26 mouse cellular contexts compared by ENCODE assay signal in the genomic region with DNA sequence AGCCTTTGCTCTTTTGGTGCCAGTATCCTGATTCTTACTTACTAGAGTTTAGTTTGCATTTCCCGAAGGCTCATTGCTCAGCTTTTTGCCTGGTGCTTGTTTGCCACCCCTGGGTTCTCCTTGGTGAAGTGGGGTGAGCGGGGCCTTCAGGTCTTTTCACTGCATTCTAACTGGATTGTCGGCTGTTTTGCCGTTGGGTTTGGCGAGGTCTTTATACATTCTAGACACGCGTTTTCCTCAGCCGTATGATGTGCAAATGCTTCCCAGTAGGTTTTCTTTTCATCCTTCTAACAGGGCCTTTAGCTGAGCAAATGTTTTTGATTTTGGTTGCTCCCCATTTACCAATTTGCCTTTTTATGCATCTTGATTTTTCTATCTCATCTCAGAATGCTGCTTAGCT.
DNase-seq lines count a peak whose midpoint lies in the region; ATAC-seq and TF ChIP-seq lines count a peak whose summit lies in the region.
"Had no signal": no experiment of that assay in that cellular context is flagged by ENCODE, and none has a peak within 500 bp of the region (broad histone marks: within the 10 kb centered on the region; RNA-seq: fewer than 3 reads in every experiment).

No protein-coding gene starts in this region.

- no peak overlapping the region for H3K4me3 ChIP-seq in forebrain, embryonic 13.5 days
- no peak overlapping the region for H3K4me3 ChIP-seq in forebrain, embryonic 11.5 days (ENCODE audit: low read depth, low read length)
- no peak overlapping the region for H3K4me3 ChIP-seq in hindbrain, postnatal 0 days (ENCODE audit: low read length)
- H3K4me3 ChIP-seq in hindbrain, embryonic 14.5 days (replicated peaks; ENCODE audit: low read length), result no peak overlapping the region
- no peak overlapping the region for H3K4me3 ChIP-seq in midbrain, embryonic 15.5 days
- H3K4me3 ChIP-seq in midbrain, embryonic 10.5 days, result no peak overlapping the region
- H3K4me3 ChIP-seq in forebrain, postnatal 0 days (ENCODE audit: low read depth, low read length), result no peak overlapping the region
- H3K4me3 ChIP-seq: embryonic facial prominence, embryonic 12.5 days; embryonic facial prominence, embryonic 15.5 days; heart, adult 2 months; heart, embryonic 10.5 days; heart, embryonic 13.5 days; hindbrain, embryonic 15.5 days; intestine, embryonic 15.5 days had no signal

- WGBS in forebrain, embryonic 13.5 days, result 56% methylated on average over 8 of the region's 8 CpGs
- 74% methylated on average over 8 of the region's 8 CpGs for WGBS in forebrain, embryonic 11.5 days
- 51% methylated on average over 8 of the region's 8 CpGs for WGBS in hindbrain, postnatal 0 days
- WGBS in hindbrain, embryonic 14.5 days, result 72% methylated on average over 8 of the region's 8 CpGs
- 46% methylated on average over 8 of the region's 8 CpGs for WGBS in midbrain, embryonic 15.5 days
- WGBS in midbrain, embryonic 10.5 days, result 88% methylated on average over 8 of the region's 8 CpGs
- 51% methylated on average over 8 of the region's 8 CpGs for WGBS in forebrain, postnatal 0 days

- H3K4me2 ChIP-seq in forebrain, embryonic 13.5 days, result no peak overlapping the region
- H3K4me2 ChIP-seq in forebrain, embryonic 11.5 days (ENCODE audit: low read depth, low read length, severe bottlenecking), result no peak overlapping the region
- H3K4me2 ChIP-seq in hindbrain, postnatal 0 days (ENCODE audit: low read depth, low read length), result no peak overlapping the region
- no peak overlapping the region for H3K4me2 ChIP-seq in hindbrain, embryonic 14.5 days (replicated peaks)
- no peak overlapping the region for H3K4me2 ChIP-seq in midbrain, embryonic 15.5 days
- no peak overlapping the region for H3K4me2 ChIP-seq in forebrain, postnatal 0 days (ENCODE audit: low read depth)
- H3K4me2 ChIP-seq: embryonic facial prominence, embryonic 12.5 days; embryonic facial prominence, embryonic 15.5 days; heart, embryonic 13.5 days; hindbrain, embryonic 15.5 days; intestine, embryonic 15.5 days had no signal

- ATAC-seq in forebrain, embryonic 13.5 days, result 0 out of 2 replicates have a peak, but pooled peaks have one; percentile 16
- no peak for ATAC-seq in forebrain, embryonic 11.5 days (replicated peaks; ENCODE audit: low FRiP score)
- no peak for ATAC-seq in hindbrain, postnatal 0 days
- no peak for ATAC-seq in hindbrain, embryonic 14.5 days (ENCODE audit: low FRiP score)
- no peak for ATAC-seq in midbrain, embryonic 15.5 days (replicated peaks)
- ATAC-seq in forebrain, postnatal 0 days, result peak; percentile 54
- no peak for ATAC-seq in megakaryocyte-erythroid progenitor cell, adult 5-6 weeks (replicated peaks; ENCODE audit: low FRiP score, low TSS enrichment, poor library complexity, severe bottlenecking)
- ATAC-seq: intestine, embryonic 15.5 days; Patski had no signal

- DNase-seq in forebrain, embryonic 11.5 days (ENCODE audit: low spot score), result no peak
- DNase-seq in hindbrain, postnatal 0 days (ENCODE audit: low spot score), result peak; percentile 15
- no peak for DNase-seq in hindbrain, embryonic 14.5 days (ENCODE audit: low spot score)
- DNase-seq in midbrain, embryonic 10.5 days (ENCODE audit: low spot score), result no peak
- DNase-seq in forebrain, postnatal 0 days, result no peak
- DNase-seq: adrenal gland, postnatal 10 days; adrenal gland, postnatal 36 days; cerebellum, adult 11 months; cerebellum, adult 2 months; cerebellum, adult 9-11 months; cerebellum, postnatal 25 days; gastrocnemius, postnatal 10 days; gastrocnemius, postnatal 36 days; heart, adult 2 months; heart, postnatal 14 days; heart, postnatal 4 days had no signal

- no peaks in the 10 kb centered on the region for H3K27me3 ChIP-seq in forebrain, embryonic 13.5 days
- H3K27me3 ChIP-seq in forebrain, embryonic 11.5 days (ENCODE audit: control insufficient read depth, insufficient read depth, low read length), result no peaks in the 10 kb centered on the region
- H3K27me3 ChIP-seq in hindbrain, postnatal 0 days (ENCODE audit: insufficient read depth, low read length), result no peaks in the 10 kb centered on the region
- no peaks in the 10 kb centered on the region for H3K27me3 ChIP-seq in hindbrain, embryonic 14.5 days (ENCODE audit: control insufficient read depth, insufficient read depth, low read length)
- H3K27me3 ChIP-seq in midbrain, embryonic 15.5 days (replicated peaks), result no peaks in the 10 kb centered on the region
- no peaks in the 10 kb centered on the region for H3K27me3 ChIP-seq in midbrain, embryonic 10.5 days (ENCODE audit: low read depth, poor library complexity, severe bottlenecking)
- no peaks in the 10 kb centered on the region for H3K27me3 ChIP-seq in forebrain, postnatal 0 days (ENCODE audit: insufficient read depth, low read length)
- H3K27me3 ChIP-seq: embryonic facial prominence, embryonic 12.5 days; embryonic facial prominence, embryonic 15.5 days; heart, embryonic 13.5 days; hindbrain, embryonic 15.5 days; intestine, embryonic 15.5 days; Patski had no signal

- H3K27ac ChIP-seq in forebrain, embryonic 13.5 days, result no peak overlapping the region
- no peak overlapping the region for H3K27ac ChIP-seq in forebrain, embryonic 11.5 days (ENCODE audit: low read depth, low read length)
- H3K27ac ChIP-seq in hindbrain, postnatal 0 days, result no peak overlapping the region
- H3K27ac ChIP-seq in hindbrain, embryonic 14.5 days, result no peak overlapping the region
- 0 out of 2 replicates have a peak overlapping the region, but pooled peaks have one; percentile 12 for H3K27ac ChIP-seq in midbrain, embryonic 15.5 days
- no peak overlapping the region for H3K27ac ChIP-seq in midbrain, embryonic 10.5 days (replicated peaks)
- H3K27ac ChIP-seq in forebrain, postnatal 0 days (ENCODE audit: low read depth, low read length), result no peak overlapping the region
- H3K27ac ChIP-seq: embryonic facial prominence, embryonic 12.5 days; embryonic facial prominence, embryonic 15.5 days; heart, adult 2 months; heart, embryonic 10.5 days; heart, embryonic 13.5 days; hindbrain, embryonic 15.5 days; intestine, embryonic 15.5 days had no signal

- H3K36me3 ChIP-seq in forebrain, embryonic 13.5 days (ENCODE audit: poor library complexity, severe bottlenecking), result no peaks in the 10 kb centered on the region
- H3K36me3 ChIP-seq in forebrain, embryonic 11.5 days (ENCODE audit: control insufficient read depth, insufficient read depth, low read length), result no peaks in the 10 kb centered on the region
- H3K36me3 ChIP-seq in hindbrain, postnatal 0 days (ENCODE audit: insufficient read depth, low read length), result no peaks in the 10 kb centered on the region
- no peaks in the 10 kb centered on the region for H3K36me3 ChIP-seq in hindbrain, embryonic 14.5 days (replicated peaks; ENCODE audit: control insufficient read depth, insufficient read depth)
- H3K36me3 ChIP-seq in midbrain, embryonic 15.5 days (replicated peaks), result no peaks in the 10 kb centered on the region
- H3K36me3 ChIP-seq in midbrain, embryonic 10.5 days, result no peaks in the 10 kb centered on the region
- H3K36me3 ChIP-seq in forebrain, postnatal 0 days (ENCODE audit: insufficient read depth), result no peaks in the 10 kb centered on the region
- H3K36me3 ChIP-seq: embryonic facial prominence, embryonic 12.5 days; embryonic facial prominence, embryonic 15.5 days; heart, embryonic 10.5 days; heart, embryonic 13.5 days; hindbrain, embryonic 15.5 days; intestine, embryonic 15.5 days had no signal

- H3K9ac ChIP-seq in forebrain, embryonic 13.5 days, result no peak overlapping the region
- H3K9ac ChIP-seq in forebrain, embryonic 11.5 days (ENCODE audit: low read length), result no peak overlapping the region
- H3K9ac ChIP-seq in hindbrain, postnatal 0 days (replicated peaks; ENCODE audit: low read length), result no peak overlapping the region
- no peak overlapping the region for H3K9ac ChIP-seq in hindbrain, embryonic 14.5 days
- H3K9ac ChIP-seq in midbrain, embryonic 15.5 days, result no peak overlapping the region
- no peak overlapping the region for H3K9ac ChIP-seq in forebrain, postnatal 0 days
- H3K9ac ChIP-seq: embryonic facial prominence, embryonic 12.5 days; embryonic facial prominence, embryonic 15.5 days; heart, embryonic 13.5 days; hindbrain, embryonic 15.5 days; intestine, embryonic 15.5 days had no signal

- no peak for TF ChIP-seq CTCF in hindbrain, postnatal 0 days (IDR thresholded peaks at IDR 0.05; ENCODE audit: low read depth)
- TF ChIP-seq CTCF in forebrain, postnatal 0 days (IDR thresholded peaks at IDR 0.05; ENCODE audit: low read depth), result no peak

- H3K4me1 ChIP-seq in forebrain, embryonic 13.5 days, result peaks cover 4% of the 10 kb centered on the region; the same call in 1 of the 2 replicates
- no peaks in the 10 kb centered on the region for H3K4me1 ChIP-seq in forebrain, embryonic 11.5 days (replicated peaks; ENCODE audit: control insufficient read depth, insufficient read depth, low read length)
- H3K4me1 ChIP-seq in hindbrain, postnatal 0 days (ENCODE audit: insufficient read depth, low read length), result no peaks in the 10 kb centered on the region
- no peaks in the 10 kb centered on the region for H3K4me1 ChIP-seq in hindbrain, embryonic 14.5 days (replicated peaks; ENCODE audit: control insufficient read depth, insufficient read depth, low read length)
- 0 out of 2 replicates have a peak, but pooled peaks cover 6% of the 10 kb centered on the region for H3K4me1 ChIP-seq in midbrain, embryonic 15.5 days
- peaks cover 12% of the 10 kb centered on the region for H3K4me1 ChIP-seq in midbrain, embryonic 10.5 days
- H3K4me1 ChIP-seq in forebrain, postnatal 0 days (ENCODE audit: insufficient read depth), result no peaks in the 10 kb centered on the region
- H3K4me1 ChIP-seq: embryonic facial prominence, embryonic 12.5 days; embryonic facial prominence, embryonic 15.5 days; heart, embryonic 13.5 days; hindbrain, embryonic 15.5 days; intestine, embryonic 15.5 days had no signal

- H3K9me3 ChIP-seq in forebrain, embryonic 13.5 days (replicated peaks), result no peaks in the 10 kb centered on the region
- no peaks in the 10 kb centered on the region for H3K9me3 ChIP-seq in forebrain, embryonic 11.5 days (ENCODE audit: control insufficient read depth, low read length)
- no peaks in the 10 kb centered on the region for H3K9me3 ChIP-seq in hindbrain, postnatal 0 days (ENCODE audit: low read length)
- H3K9me3 ChIP-seq in hindbrain, embryonic 14.5 days (ENCODE audit: control insufficient read depth, low read length), result no peaks in the 10 kb centered on the region
- no peaks in the 10 kb centered on the region for H3K9me3 ChIP-seq in midbrain, embryonic 15.5 days
- peaks cover 6% of the 10 kb centered on the region; the same call in 1 of the 2 replicates for H3K9me3 ChIP-seq in midbrain, embryonic 10.5 days (replicated peaks)
- H3K9me3 ChIP-seq in forebrain, postnatal 0 days (ENCODE audit: low read length), result no peaks in the 10 kb centered on the region
- H3K9me3 ChIP-seq: embryonic facial prominence, embryonic 12.5 days; embryonic facial prominence, embryonic 15.5 days; heart, embryonic 10.5 days; heart, embryonic 13.5 days; hindbrain, embryonic 15.5 days; intestine, embryonic 15.5 days had no signal

Comparison
In these comparisons a context has a peak if more than half of its experiments do, and no peak if none do; other contexts are left out.
1. ATAC-seq: peak in forebrain, embryonic 13.5 days (single experiment) and forebrain, postnatal 0 days (single experiment); none in forebrain, embryonic 11.5 days (single experiment), hindbrain, postnatal 0 days (single experiment), hindbrain, embryonic 14.5 days (single experiment), midbrain, embryonic 15.5 days (single experiment) and megakaryocyte-erythroid progenitor cell, adult 5-6 weeks (single experiment).